Mouse (Mus musculus): ENCODE data around the gene Tsc2. TPM values are rescaled to one million over a fixed set of nuclear protein-coding genes. Genes with fewer than 3 reads are reported as not detected.

Tsc2 gene
- polyA plus RNA-seq, 1 experiment from 2014 or later: 43.4 TPM

GRCm38 (mm10) chr17:24563638-24564037 lies 68.8 kb downstream of the Tsc2 start:
- Histone ChIP-seq H3K27me3 (replicated peaks) (no peaks in the 10 kb centered on the region), H3K4me2 (no peak overlapping the region), H3K4me3 (no peak overlapping the region), H3K9me3 (no peaks in the 10 kb centered on the region), H3K27ac (replicated peaks) (no peak overlapping the region), H3K4me1 (peaks cover 46% of the 10 kb centered on the region), H3K36me3 (peaks cover 34% of the 10 kb centered on the region), H3K9ac (0 out of 2 replicates have a peak overlapping the region, but pooled peaks have one; percentile 13)
- 60% methylated on average over 5 of the region's 5 CpGs for WGBS
- ATAC-seq (ENCODE audit: extremely low read depth, insufficient number of reproducible peaks, low FRiP score, low TSS enrichment): no peak

- peaks cover 51% of the 10 kb centered on the region for H3K4me1 ChIP-seq
- H3K9ac ChIP-seq: no peak overlapping the region
- H3K4me3 ChIP-seq: no peak overlapping the region
- H3K27me3 ChIP-seq (replicated peaks): no peaks in the 10 kb centered on the region
- H3K36me3 ChIP-seq: peaks cover 21% of the 10 kb centered on the region
- no peaks in the 10 kb centered on the region for H3K9me3 ChIP-seq
- 84% methylated on average over 2 of the region's 2 CpGs for WGBS
- ATAC-seq (ENCODE audit: extremely low read depth, insufficient number of reproducible peaks, low FRiP score, low TSS enrichment): no peak
- no peak overlapping the region for H3K27ac ChIP-seq (replicated peaks)
- H3K4me2 ChIP-seq: no peak overlapping the region
These were observed 70.8 kb downstream of the Tsc2 start for GRCm38 (mm10) chr17:24561592-24561991.

GRCm38 (mm10) chr17:24560301-24561028 lies 72.0 kb downstream of the Tsc2 start:
- H3K4me3 ChIP-seq: no peak overlapping the region
- 0 out of 2 replicates have a peak overlapping the region, but pooled peaks have one; percentile 3 for H3K27ac ChIP-seq (replicated peaks)

GRCm38 (mm10) chr17:24559146-24559545 lies 73.3 kb downstream of the Tsc2 start:
- Histone ChIP-seq H3K27ac (replicated peaks) (peak overlapping the region; percentile 75), H3K4me2 (peak overlapping the region; percentile 23), H3K9ac (0 out of 2 replicates have a peak overlapping the region, but pooled peaks have one; percentile 25), H3K36me3 (peaks cover 1% of the 10 kb centered on the region; the same call in 1 of the 2 replicates), H3K4me1 (peaks cover 49% of the 10 kb centered on the region), H3K4me3 (no peak overlapping the region), H3K27me3 (replicated peaks) (no peaks in the 10 kb centered on the region), H3K9me3 (no peaks in the 10 kb centered on the region)
- WGBS: 57% methylated on average over 3 of the region's 3 CpGs
- peak; percentile 44; the same call in 1 of the 2 replicates for ATAC-seq (ENCODE audit: extremely low read depth, insufficient number of reproducible peaks, low FRiP score, low TSS enrichment)

More at GRCm38 (mm10) chr17:24560301-24561028, 72.0 kb downstream of the Tsc2 start:
- 83% methylated on average over 5 of the region's 5 CpGs for WGBS
- H3K4me1 ChIP-seq: peaks cover 53% of the 10 kb centered on the region
- no peak overlapping the region for H3K4me2 ChIP-seq
- no peaks in the 10 kb centered on the region for H3K27me3 ChIP-seq (replicated peaks)
- H3K36me3 ChIP-seq: peaks cover 11% of the 10 kb centered on the region
- H3K9ac ChIP-seq: no peak overlapping the region
- no peaks in the 10 kb centered on the region for H3K9me3 ChIP-seq
- no peak for ATAC-seq (ENCODE audit: extremely low read depth, insufficient number of reproducible peaks, low FRiP score, low TSS enrichment)

- Histone ChIP-seq H3K9me3 (no peaks in the 10 kb centered on the region), H3K27me3 (replicated peaks) (no peaks in the 10 kb centered on the region), H3K9ac (peak overlapping the region; percentile 25), H3K4me1 (peaks cover 45% of the 10 kb centered on the region), H3K4me2 (peak overlapping the region; percentile 23), H3K36me3 (no peaks in the 10 kb centered on the region), H3K27ac (replicated peaks) (peak overlapping the region; percentile 75), H3K4me3 (no peak overlapping the region)
- 49% methylated on average over 4 of the region's 4 CpGs for WGBS
- ATAC-seq (ENCODE audit: extremely low read depth, insufficient number of reproducible peaks, low FRiP score, low TSS enrichment): no peak
These were observed 73.8 kb downstream of the Tsc2 start for GRCm38 (mm10) chr17:24558600-24559099.

GRCm38 (mm10) chr17:24557091-24557490 lies 75.3 kb downstream of the Tsc2 start:
- Histone ChIP-seq H3K27ac (replicated peaks) (no peak overlapping the region), H3K9ac (no peak overlapping the region), H3K27me3 (replicated peaks) (no peaks in the 10 kb centered on the region), H3K4me1 (peaks cover 47% of the 10 kb centered on the region), H3K4me2 (no peak overlapping the region), H3K9me3 (no peaks in the 10 kb centered on the region), H3K4me3 (no peak overlapping the region), H3K36me3 (no peaks in the 10 kb centered on the region)
- no peak for ATAC-seq (ENCODE audit: extremely low read depth, insufficient number of reproducible peaks, low FRiP score, low TSS enrichment)
- 68% methylated on average over 7 of the region's 7 CpGs for WGBS

- no peaks in the 10 kb centered on the region for H3K9me3 ChIP-seq
- H3K36me3 ChIP-seq: no peaks in the 10 kb centered on the region
- peak overlapping the region; percentile 97 for H3K9ac ChIP-seq
- 60% methylated on average over 3 of the region's 3 CpGs for WGBS
- ATAC-seq (ENCODE audit: extremely low read depth, insufficient number of reproducible peaks, low FRiP score, low TSS enrichment): no peak
- peaks cover 30% of the 10 kb centered on the region for H3K4me1 ChIP-seq
- H3K4me2 ChIP-seq: peak overlapping the region; percentile 94
- H3K27me3 ChIP-seq (replicated peaks): no peaks in the 10 kb centered on the region
- H3K4me3 ChIP-seq: peak overlapping the region; percentile 92
- H3K27ac ChIP-seq (replicated peaks): peak overlapping the region; percentile 97
These were observed 81.4 kb downstream of the Tsc2 start for GRCm38 (mm10) chr17:24551050-24551444.

GRCm38 (mm10) chr17:24550416-24551049 lies 81.9 kb downstream of the Tsc2 start:
- peak; percentile 51 for ATAC-seq (ENCODE audit: extremely low read depth, insufficient number of reproducible peaks, low FRiP score, low TSS enrichment)
- no peaks in the 10 kb centered on the region for H3K27me3 ChIP-seq (replicated peaks)
- peak overlapping the region; percentile 97 for H3K27ac ChIP-seq (replicated peaks)
- H3K4me1 ChIP-seq: peaks cover 30% of the 10 kb centered on the region
- H3K4me2 ChIP-seq: peak overlapping the region; percentile 94
- WGBS: under 1% methylated on average over 44 of the region's 44 CpGs
- H3K4me3 ChIP-seq: peak overlapping the region; percentile 92
- H3K9me3 ChIP-seq: no peaks in the 10 kb centered on the region
- peak overlapping the region; percentile 97 for H3K9ac ChIP-seq
- H3K36me3 ChIP-seq: no peaks in the 10 kb centered on the region

- Histone ChIP-seq H3K36me3 (no peaks in the 10 kb centered on the region), H3K4me1 (peaks cover 32% of the 10 kb centered on the region), H3K27me3 (replicated peaks) (peaks cover 2% of the 10 kb centered on the region; the same call in 1 of the 2 replicates), H3K9ac (peak within 1 kb of the TSS; percentile 97), H3K9me3 (no peaks in the 10 kb centered on the region), H3K4me2 (peak within 1 kb of the TSS; percentile 94), H3K4me3 (peak within 1 kb of the TSS; percentile 92), H3K27ac (replicated peaks) (peak within 1 kb of the TSS; percentile 97)
- WGBS: under 1% methylated on average over 70 of the region's 72 CpGs
- peak; percentile 97 for ATAC-seq (ENCODE audit: extremely low read depth, insufficient number of reproducible peaks, low FRiP score, low TSS enrichment)
These were observed 82.6 kb downstream of the Tsc2 start, which contains the start of gene Pkd1 for GRCm38 (mm10) chr17:24549618-24550415. Gene Pkd1, plus strand, starts transcription at chr17:24549834.

- 4% methylated on average over 23 of the region's 23 CpGs for WGBS
- Histone ChIP-seq H3K9ac (peak overlapping the region; percentile 71), H3K4me1 (peaks cover 36% of the 10 kb centered on the region), H3K36me3 (no peaks in the 10 kb centered on the region), H3K27ac (replicated peaks) (peak overlapping the region; percentile 53), H3K9me3 (no peaks in the 10 kb centered on the region), H3K4me3 (peak overlapping the region; percentile 92), H3K27me3 (replicated peaks) (peaks cover 7% of the 10 kb centered on the region; the same call in 1 of the 2 replicates), H3K4me2 (peak overlapping the region; percentile 94)
- no peak for ATAC-seq (ENCODE audit: extremely low read depth, insufficient number of reproducible peaks, low FRiP score, low TSS enrichment)
These were observed 83.4 kb downstream of the Tsc2 start for GRCm38 (mm10) chr17:24548921-24549617.

Data from heart, embryonic 13.5 days (tissue).